17 mouse cellular contexts compared by ENCODE assay signal in genomic region chr8:81854543-81854942, GRCm38 (mm10).
DNase-seq lines count a peak whose midpoint lies in the region; ATAC-seq and TF ChIP-seq lines count a peak whose summit lies in the region.
"Had no signal": no experiment of that assay in that cellular context is flagged by ENCODE, and none has a peak within 500 bp of the region (broad histone marks: within the 10 kb centered on the region; RNA-seq: fewer than 3 reads in every experiment).

No protein-coding gene starts in this region.

- TF ChIP-seq CTCF in lung, embryonic 14.5 days (IDR thresholded peaks at IDR 0.05; ENCODE audit: low read depth): no peak

- DNase-seq in lung, embryonic 14.5 days: peak; percentile 3
- no peak for DNase-seq in lung, postnatal 14 days
- DNase-seq in T-cell, adult 2 months (ENCODE audit: low spot score): peak; percentile 23
- DNase-seq in layer of hippocampus, adult 18-20 months (ENCODE audit: low spot score in 2 of 2): no peak
- no peak for DNase-seq in liver
- no peak for DNase-seq in thymus, postnatal 25 days
- DNase-seq: cerebellum, adult 18-20 months; embryo, embryonic 11 days; gastrocnemius, postnatal 25 days; right cerebral cortex, adult 18-20 months; thymus, adult 18-20 months had no signal

- H3K9ac ChIP-seq in lung, embryonic 14.5 days: no peak overlapping the region
- peak overlapping the region; percentile 31; the same call in 1 of the 2 replicates for H3K9ac ChIP-seq in heart, embryonic 15.5 days

- no peaks in the 10 kb centered on the region for H3K36me3 ChIP-seq in lung, embryonic 14.5 days (ENCODE audit: insufficient read depth)
- H3K36me3 ChIP-seq in heart, embryonic 15.5 days: no peaks in the 10 kb centered on the region
- peaks cover 52% of the 10 kb centered on the region for H3K36me3 ChIP-seq in megakaryocyte, embryonic 14.5 days (replicated peaks; ENCODE audit: low read length)

- WGBS in lung, embryonic 14.5 days: 56% methylated on average over 8 of the region's 8 CpGs
- WGBS in heart, embryonic 15.5 days: 19% methylated on average over 8 of the region's 8 CpGs

- H3K4me3 ChIP-seq in lung, embryonic 14.5 days (ENCODE audit: low read depth, low read length): no peak overlapping the region
- peak overlapping the region; percentile 21 for H3K4me3 ChIP-seq in heart, embryonic 15.5 days
- peak overlapping the region; percentile 7 for H3K4me3 ChIP-seq in megakaryocyte, embryonic 14.5 days (replicated peaks)

- no peak overlapping the region for H3K27ac ChIP-seq in lung, embryonic 14.5 days (ENCODE audit: low read depth)
- H3K27ac ChIP-seq in heart, embryonic 15.5 days: peak overlapping the region; percentile 79

- H3K27me3 ChIP-seq in lung, embryonic 14.5 days (ENCODE audit: insufficient read depth, low read length): no peaks in the 10 kb centered on the region
- no peaks in the 10 kb centered on the region for H3K27me3 ChIP-seq in heart, embryonic 15.5 days
- H3K27me3 ChIP-seq in megakaryocyte, embryonic 14.5 days (replicated peaks): no peaks in the 10 kb centered on the region
- H3K27me3 ChIP-seq: Patski had no signal

- H3K4me1 ChIP-seq in lung, embryonic 14.5 days (ENCODE audit: insufficient read depth): no peaks in the 10 kb centered on the region
- H3K4me1 ChIP-seq in heart, embryonic 15.5 days (replicated peaks): peaks cover 16% of the 10 kb centered on the region
- H3K4me1 ChIP-seq in megakaryocyte, embryonic 14.5 days: peaks cover 28% of the 10 kb centered on the region

- H3K9me3 ChIP-seq in lung, embryonic 14.5 days (ENCODE audit: low read depth, low read length): no peaks in the 10 kb centered on the region
- no peaks in the 10 kb centered on the region for H3K9me3 ChIP-seq in heart, embryonic 15.5 days (replicated peaks)
- no peaks in the 10 kb centered on the region for H3K9me3 ChIP-seq in megakaryocyte, embryonic 14.5 days

- ATAC-seq in lung, embryonic 14.5 days (ENCODE audit: insufficient read depth): no peak
- peak; percentile 62; the same call in 1 of the 2 replicates for ATAC-seq in heart, embryonic 15.5 days (replicated peaks; ENCODE audit: insufficient number of reproducible peaks, insufficient read depth, low FRiP score, low read depth)
- ATAC-seq: hindbrain, embryonic 16.5 days; Patski had no signal

- no peak overlapping the region for H3K4me2 ChIP-seq in lung, embryonic 14.5 days
- H3K4me2 ChIP-seq in heart, embryonic 15.5 days: peak overlapping the region; percentile 54
- H3K4me2 ChIP-seq: liver, embryonic 11.5 days; midbrain, embryonic 11.5 days had no signal

Comparison
In these comparisons a context has a peak if more than half of its experiments do, and no peak if none do; other contexts are left out.
1. DNase-seq: peak in lung, embryonic 14.5 days (single experiment) and T-cell, adult 2 months (single experiment); none in lung, postnatal 14 days (single experiment), layer of hippocampus, adult 18-20 months (0 of 2), liver (single experiment) and thymus, postnatal 25 days (single experiment).